Mouse (Mus musculus): Measurements from ENCODE around the gene Mrps6.

The Mrps6 gene

GRCm38 (mm10) chr16:92120899-92121531 is 62.9 kb downstream of the Mrps6 start:
- no peak for DNase-seq (ENCODE audit: low spot score)

- no peak for DNase-seq (ENCODE audit: low spot score)
Measured at GRCm38 (mm10) chr16:92127226-92127625, 69.2 kb downstream of the Mrps6 start.

- no peak for DNase-seq (ENCODE audit: low spot score)
Measured at GRCm38 (mm10) chr16:92127666-92128065, 69.6 kb downstream of the Mrps6 start.

GRCm38 (mm10) chr16:92129843-92130242 is 71.8 kb downstream of the Mrps6 start:
- no peak for DNase-seq (ENCODE audit: low spot score)

GRCm38 (mm10) chr16:92132511-92132910 is 74.4 kb downstream of the Mrps6 start:
- DNase-seq (ENCODE audit: low spot score), result no peak

- no peak for DNase-seq (ENCODE audit: low spot score)
Measured at GRCm38 (mm10) chr16:92134148-92134764, 76.2 kb downstream of the Mrps6 start.

GRCm38 (mm10) chr16:92136275-92136674 is 78.2 kb downstream of the Mrps6 start:
- no peak for DNase-seq (ENCODE audit: low spot score)

GRCm38 (mm10) chr16:92139386-92140261 is 81.6 kb downstream of the Mrps6 start:
- DNase-seq (ENCODE audit: low spot score), result no peak

GRCm38 (mm10) chr16:92140328-92140727 is 82.3 kb downstream of the Mrps6 start:
- DNase-seq (ENCODE audit: low spot score), result no peak

GRCm38 (mm10) chr16:92141021-92141420 is 83.0 kb downstream of the Mrps6 start:
- DNase-seq (ENCODE audit: low spot score), result no peak

- no peak for DNase-seq (ENCODE audit: low spot score)
Measured at GRCm38 (mm10) chr16:92142426-92143012, 84.4 kb downstream of the Mrps6 start.

GRCm38 (mm10) chr16:92147631-92148366 is 89.7 kb downstream of the Mrps6 start:
- no peak for DNase-seq (ENCODE audit: low spot score)

GRCm38 (mm10) chr16:92148367-92148728 is 90.3 kb downstream of the Mrps6 start:
- no peak for DNase-seq (ENCODE audit: low spot score)

GRCm38 (mm10) chr16:92150975-92151374 is 92.9 kb downstream of the Mrps6 start:
- no peak for DNase-seq (ENCODE audit: low spot score)

GRCm38 (mm10) chr16:92158021-92158455 is 100.0 kb downstream of the Mrps6 start:
- peak; percentile 38 for DNase-seq (ENCODE audit: low spot score)

- peak; percentile 76 for DNase-seq (ENCODE audit: low spot score)
Measured at GRCm38 (mm10) chr16:92158461-92159091, 100.5 kb downstream of the Mrps6 start.

GRCm38 (mm10) chr16:92159114-92159513 is 101.0 kb downstream of the Mrps6 start:
- DNase-seq (ENCODE audit: low spot score), result no peak
